Mouse (Mus musculus) stomach, embryonic 16.5 days (tissue): ENCODE measurements around the gene Tmod4. TPM values are rescaled to one million over a fixed set of nuclear protein-coding genes. Genes with fewer than 3 reads are reported as not detected.

Experiments
- ATAC-seq: fragments of 200-750 bp; cut with Nextera tagmentation; 2 replicates; pipeline ENCODE4 v1.8.0; 2017; ENCODE audit warnings: moderate number of reproducible peaks, moderate TSS enrichment; ENCODE audit not compliant: insufficient read depth, low FRiP score
- H3K27ac ChIP-seq: fragments of 300-500 bp; sonication (generic); 2 replicates; pipeline ENCODE4 v1.5.1; 2014; ENCODE audit warnings: low read length
- H3K27me3 ChIP-seq: fragments of 300-500 bp; sonication (generic); 2 replicates; pipeline ENCODE4 v1.6.1; 2014; ENCODE audit warnings: low read length, control low read depth, mixed read lengths; ENCODE audit not compliant: control insufficient read depth, insufficient read depth
- H3K36me3 ChIP-seq: fragments of 300-500 bp; sonication (generic); 2 replicates; pipeline ENCODE4 v1.6.1; 2014; ENCODE audit warnings: low read length; ENCODE audit not compliant: control insufficient read depth, insufficient read depth
- H3K4me1 ChIP-seq: fragments of 300-500 bp; sonication (generic); 2 replicates; pipeline ENCODE4 v1.6.1; 2014; ENCODE audit warnings: low read length, control low read depth, mixed read lengths; ENCODE audit not compliant: control insufficient read depth, insufficient read depth
- H3K4me2 ChIP-seq: fragments of 300-500 bp; sonication (generic); 2 replicates; pipeline ENCODE4 v1.6.1; 2014; ENCODE audit warnings: low read depth, low read length, mixed read lengths
- H3K4me3 ChIP-seq: fragments of 300-500 bp; sonication (generic); replicated peaks from 2 replicates; pipeline ENCODE4 v1.5.1; 2014; ENCODE audit warnings: mild to moderate bottlenecking, low read length
- H3K9ac ChIP-seq: fragments of 300-500 bp; sonication (generic); 2 replicates; pipeline ENCODE4 v1.6.1; 2014; ENCODE audit warnings: low read length
- H3K9me3 ChIP-seq: fragments of 300-500 bp; sonication (generic); replicated peaks from 2 replicates; pipeline ENCODE4 v1.6.1; 2016; ENCODE audit warnings: low read length, control low read depth; ENCODE audit not compliant: control insufficient read depth
- WGBS: fragments of 180-500 bp; shearing (Covaris S2); extraction: QIAGEN DNeasy Blood & Tissue Kit; methylation state at CpG from one replicate; pipeline ENCODE4 v1.1.7; 2014; 5-methylcytosine and 5-hydroxymethylcytosine counted together
- polyA plus RNA-seq: library from polyadenylated mRNA; unstranded; fragments of >200 nt; fragmentation: Nextera tagmentation; extraction: Ambion mirVana; gene quantifications from 2 replicates; pipeline ENCODE4 v1.2.1, GENCODE M21; 2015

Gene Tmod4
- polyA plus RNA-seq, 1 experiment from 2014 or later: 7.3 TPM

GRCm38 (mm10) chr3:95141952-95142616, 17.8 kb downstream of the Tmod4 start, which contains the start of gene Tnfaip8l2:
Tnfaip8l2 (minus strand) TSS chr3:95142360.
- Histone ChIP-seq H3K36me3 (0 out of 2 replicates have a peak, but pooled peaks cover 6% of the 10 kb centered on the region), H3K4me2 (no peak within 1 kb of the TSS), H3K27ac (peak within 1 kb of the TSS; percentile 33; the same call in 1 of the 2 replicates), H3K9ac (no peak within 1 kb of the TSS), H3K4me3 (peak within 1 kb of the TSS; percentile 19), H3K9me3 (no peaks in the 10 kb centered on the region), H3K4me1 (no peaks in the 10 kb centered on the region), H3K27me3 (no peaks in the 10 kb centered on the region)
- no peak; the same call in 1 of the 2 replicates for ATAC-seq
- WGBS: 77% methylated on average over 10 of the region's 10 CpGs

- 7% methylated on average over 5 of the region's 5 CpGs for WGBS
Observed at GRCm38 (mm10) chr3:95142617-95143011, 18.3 kb downstream of the Tmod4 start.

GRCm38 (mm10) chr3:95147924-95148323, 23.6 kb downstream of the Tmod4 start:
- whole genome bisulfite sequencing: 54% methylated on average over 3 of the region's 3 CpGs
- Histone ChIP-seq H3K27me3 (no peaks in the 10 kb centered on the region), H3K4me1 (no peaks in the 10 kb centered on the region), H3K9me3 (no peaks in the 10 kb centered on the region), H3K9ac (no peak overlapping the region), H3K27ac (no peak overlapping the region), H3K4me2 (no peak overlapping the region), H3K36me3 (no peaks in the 10 kb centered on the region), H3K4me3 (no peak overlapping the region)
- ATAC-seq: no peak

More at GRCm38 (mm10) chr3:95142617-95143011, 18.3 kb downstream of the Tmod4 start:
- Histone ChIP-seq H3K36me3 (0 out of 2 replicates have a peak, but pooled peaks cover 6% of the 10 kb centered on the region), H3K27ac (no peak overlapping the region), H3K4me1 (no peaks in the 10 kb centered on the region), H3K4me3 (no peak overlapping the region), H3K27me3 (no peaks in the 10 kb centered on the region), H3K4me2 (no peak overlapping the region), H3K9ac (no peak overlapping the region), H3K9me3 (no peaks in the 10 kb centered on the region)
- ATAC-seq: peak; percentile 79; the same call in 1 of the 2 replicates

- H3K36me3 ChIP-seq: no peaks in the 10 kb centered on the region
- ATAC-seq: no peak
- no peak overlapping the region for H3K27ac ChIP-seq
- no peak overlapping the region for H3K9ac ChIP-seq
- H3K4me3 ChIP-seq: no peak overlapping the region
- H3K4me2 ChIP-seq: no peak overlapping the region
- WGBS: 54% methylated on average over 4 of the region's 4 CpGs
- no peaks in the 10 kb centered on the region for H3K27me3 ChIP-seq
- no peaks in the 10 kb centered on the region for H3K9me3 ChIP-seq
- H3K4me1 ChIP-seq: no peaks in the 10 kb centered on the region
Observed at GRCm38 (mm10) chr3:95153874-95154273, 29.6 kb downstream of the Tmod4 start.

- H3K36me3 ChIP-seq: no peaks in the 10 kb centered on the region
- 31% methylated on average over 8 of the region's 8 CpGs for WGBS
- no peaks in the 10 kb centered on the region for H3K27me3 ChIP-seq
- no peaks in the 10 kb centered on the region for H3K9me3 ChIP-seq
- no peak for ATAC-seq
- peaks cover 32% of the 10 kb centered on the region for H3K4me1 ChIP-seq
- H3K4me3 ChIP-seq: peak overlapping the region; percentile 79
- H3K27ac ChIP-seq: no peak overlapping the region
- H3K4me2 ChIP-seq: peak overlapping the region; percentile 86
- peak overlapping the region; percentile 69 for H3K9ac ChIP-seq
Observed at GRCm38 (mm10) chr3:95159511-95159986, 35.3 kb downstream of the Tmod4 start.

GRCm38 (mm10) chr3:95159987-95160963, 36.0 kb downstream of the Tmod4 start, which contains the start of gene Sema6c:
Sema6c (plus strand) TSS chr3:95160457.
- Histone ChIP-seq H3K4me3 (peak within 1 kb of the TSS; percentile 79), H3K27ac (peak within 1 kb of the TSS; percentile 49), H3K27me3 (no peaks in the 10 kb centered on the region), H3K36me3 (no peaks in the 10 kb centered on the region), H3K9me3 (no peaks in the 10 kb centered on the region), H3K9ac (peak within 1 kb of the TSS; percentile 81), H3K4me2 (peak within 1 kb of the TSS; percentile 86), H3K4me1 (peaks cover 32% of the 10 kb centered on the region)
- WGBS: under 1% methylated on average over 66 of the region's 66 CpGs
- ATAC-seq: peak; percentile 94

- H3K27me3 ChIP-seq: no peaks in the 10 kb centered on the region
- peak; percentile 14 for ATAC-seq
- peak overlapping the region; percentile 81 for H3K9ac ChIP-seq
- no peaks in the 10 kb centered on the region for H3K9me3 ChIP-seq
- no peaks in the 10 kb centered on the region for H3K36me3 ChIP-seq
- H3K4me1 ChIP-seq: peaks cover 32% of the 10 kb centered on the region
- H3K4me2 ChIP-seq: peak overlapping the region; percentile 86
- peak overlapping the region; percentile 79 for H3K4me3 ChIP-seq
- 1% methylated on average over 30 of the region's 30 CpGs for WGBS
- peak overlapping the region; percentile 49 for H3K27ac ChIP-seq
Observed at GRCm38 (mm10) chr3:95161041-95161551, 36.8 kb downstream of the Tmod4 start.

GRCm38 (mm10) chr3:95161618-95162344, 37.5 kb downstream of the Tmod4 start:
- H3K4me3 ChIP-seq: peak overlapping the region; percentile 79
- no peak for ATAC-seq
- H3K36me3 ChIP-seq: no peaks in the 10 kb centered on the region
- no peaks in the 10 kb centered on the region for H3K9me3 ChIP-seq
- H3K27ac ChIP-seq: peak overlapping the region; percentile 49
- 14% methylated on average over 9 of the region's 9 CpGs for WGBS
- H3K9ac ChIP-seq: peak overlapping the region; percentile 81
- peak overlapping the region; percentile 86 for H3K4me2 ChIP-seq
- H3K4me1 ChIP-seq: peaks cover 32% of the 10 kb centered on the region
- H3K27me3 ChIP-seq: no peaks in the 10 kb centered on the region
